Mouse (Mus musculus) erythroblast, embryonic 14.5 days (primary cell): ENCODE results near the gene Mospd3. TPM values are rescaled to one million over a fixed set of nuclear protein-coding genes. Genes with fewer than 3 reads are reported as not detected.

Source experiments
- H3K27me3 ChIP-seq: 2 replicates; pipeline ENCODE4 v1.6.1; 2012; ENCODE audit warnings: inconsistent platforms; ENCODE audit not compliant: control insufficient read depth
- H3K36me3 ChIP-seq: 2 replicates; pipeline ENCODE4 v1.6.1; 2012; ENCODE audit warnings: mild to moderate bottlenecking, inconsistent platforms; ENCODE audit not compliant: control insufficient read depth
- H3K4me1 ChIP-seq: 2 replicates; pipeline ENCODE4 v1.6.1; 2012; ENCODE audit warnings: inconsistent platforms; ENCODE audit not compliant: control insufficient read depth
- H3K4me3 ChIP-seq: replicated peaks from 2 replicates; pipeline ENCODE3; 2012; ENCODE audit warnings: moderate library complexity, mild to moderate bottlenecking, inconsistent platforms
- H3K9me3 ChIP-seq: 2 replicates; pipeline ENCODE4 v1.6.1; 2012; ENCODE audit warnings: low read length, inconsistent platforms, mixed read lengths; ENCODE audit not compliant: control insufficient read depth
- GATA1 ChIP-seq: IDR thresholded peaks from 2 replicates; pipeline ENCODE4 v1.6.1; 2012; ENCODE audit warnings: low read length, inconsistent platforms, mixed read lengths
- TAL1 ChIP-seq: IDR thresholded peaks from 3 replicates; pipeline ENCODE4 v1.6.1; 2012; ENCODE audit warnings: low read length, inconsistent platforms, mixed read lengths
- polyA plus RNA-seq: library from polyadenylated mRNA; stranded (reverse); fragments of >175 nt; gene quantifications from 2 replicates; pipeline ENCODE4 v1.2.3, GENCODE M21; 2012

Gene Mospd3
- polyA plus RNA-seq, 1 experiment: 109 TPM

DNA sequence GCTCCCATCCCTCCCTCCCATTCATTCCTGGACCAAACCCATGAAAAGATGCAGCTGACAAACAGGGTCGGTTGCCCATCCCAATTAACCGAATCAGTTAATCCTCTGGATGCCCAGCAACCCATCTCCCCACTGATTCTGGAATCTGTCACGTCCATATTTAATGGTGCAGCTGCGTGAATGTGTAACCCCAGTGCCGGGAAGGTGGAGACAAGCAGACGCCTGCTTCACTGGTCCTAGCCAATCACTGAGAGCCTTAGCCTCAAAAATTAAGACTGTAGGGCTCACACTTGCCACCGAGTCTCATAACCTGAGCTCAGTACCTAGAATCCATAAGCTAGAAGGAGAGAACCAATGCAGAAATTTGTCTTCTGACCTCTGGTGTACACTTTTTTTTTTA lies 4.9 kb downstream of the Mospd3 start:
- H3K4me1 ChIP-seq: peaks cover 44% of the 10 kb centered on the region
- H3K27me3 ChIP-seq: no peaks in the 10 kb centered on the region
- TF ChIP-seq GATA1 (no peak), TAL1 (no peak)
- peaks cover 24% of the 10 kb centered on the region for H3K36me3 ChIP-seq
- peaks cover 3% of the 10 kb centered on the region; the same call in 1 of the 2 replicates for H3K9me3 ChIP-seq
- no peak overlapping the region for H3K4me3 ChIP-seq

DNA sequence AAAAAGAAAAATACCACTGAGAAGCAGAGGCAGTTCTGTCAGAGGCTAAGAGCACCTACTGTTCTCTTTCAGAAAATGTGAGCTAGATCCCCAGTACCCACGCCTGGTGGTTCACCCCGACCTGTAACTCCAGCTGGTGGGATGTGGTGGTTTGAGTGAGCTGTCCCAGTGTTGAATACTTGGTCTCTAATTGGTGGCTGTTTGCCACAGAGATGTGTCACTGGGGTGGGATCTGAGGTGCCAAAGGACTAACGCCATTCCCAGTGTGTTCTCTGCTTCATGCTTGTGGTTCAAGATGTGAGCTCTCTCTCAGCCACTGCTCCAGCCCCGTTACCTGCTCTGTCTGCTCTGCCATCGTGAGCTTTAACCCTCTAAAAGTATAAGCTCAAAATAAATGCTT lies 10.4 kb downstream of the Mospd3 start:
- Histone ChIP-seq H3K27me3 (no peaks in the 10 kb centered on the region), H3K4me3 (no peak overlapping the region), H3K9me3 (peaks cover 14% of the 10 kb centered on the region), H3K36me3 (peaks cover 26% of the 10 kb centered on the region), H3K4me1 (0 out of 2 replicates have a peak, but pooled peaks cover 2% of the 10 kb centered on the region)
- no peak for TF ChIP-seq TAL1
- no peak for TF ChIP-seq GATA1

DNA sequence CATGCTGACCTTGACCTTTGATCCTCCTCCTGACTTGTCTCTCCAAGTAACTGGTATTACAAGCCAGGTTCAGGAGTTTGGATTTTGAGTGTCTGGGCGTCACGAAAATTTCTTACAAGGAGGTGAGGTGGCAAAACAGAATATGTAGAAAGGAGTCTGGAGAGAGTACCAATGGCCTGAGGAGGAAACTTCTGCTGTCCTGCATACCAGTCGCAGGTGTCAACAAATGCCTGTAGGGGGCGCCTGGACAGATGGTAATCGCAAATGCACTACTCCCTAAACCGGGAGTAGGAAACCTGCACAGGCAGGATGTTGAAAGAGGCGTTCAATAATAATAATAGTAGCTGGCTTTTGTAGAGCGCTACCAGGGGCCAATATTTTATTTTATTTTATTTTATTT lies 15.9 kb downstream of the Mospd3 start:
- Histone ChIP-seq H3K27me3 (peaks cover 2% of the 10 kb centered on the region; the same call in 1 of the 2 replicates), H3K36me3 (peaks cover 77% of the 10 kb centered on the region), H3K4me1 (peaks cover 11% of the 10 kb centered on the region), H3K4me3 (no peak overlapping the region), H3K9me3 (peaks cover 14% of the 10 kb centered on the region)
- TF ChIP-seq GATA1 (no peak), TAL1 (no peak)

DNA sequence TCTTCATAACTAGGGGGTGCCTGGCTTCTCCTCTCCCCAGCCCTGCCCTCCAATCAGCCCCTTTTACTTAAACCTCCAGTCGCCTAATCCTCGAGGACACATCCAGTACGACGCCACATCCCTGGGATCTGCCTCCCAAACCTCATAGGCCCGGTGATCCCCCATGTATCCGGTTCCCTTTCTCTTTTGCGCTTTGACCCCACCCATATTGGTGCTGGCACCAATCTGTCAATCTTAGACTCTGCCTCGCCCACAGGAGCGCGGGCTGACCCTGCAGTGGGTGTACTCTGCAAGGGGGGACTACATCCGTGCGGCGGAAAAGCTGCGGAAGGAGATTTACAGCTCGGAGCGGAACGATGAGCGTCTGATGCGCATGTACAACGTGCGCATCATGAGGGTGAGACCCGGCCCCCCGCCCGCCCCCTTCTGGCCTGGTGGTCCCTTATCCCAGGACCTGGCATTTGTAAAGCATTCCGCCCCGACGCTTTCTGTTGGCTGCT lies 17.1 kb downstream of the Mospd3 start:
- peaks cover 90% of the 10 kb centered on the region for H3K36me3 ChIP-seq
- H3K9me3 ChIP-seq: peaks cover 14% of the 10 kb centered on the region
- no peak overlapping the region for H3K4me3 ChIP-seq
- peaks cover 2% of the 10 kb centered on the region; the same call in 1 of the 2 replicates for H3K27me3 ChIP-seq
- peaks cover 23% of the 10 kb centered on the region for H3K4me1 ChIP-seq
- TF ChIP-seq TAL1 (no peak), GATA1 (no peak)

DNA sequence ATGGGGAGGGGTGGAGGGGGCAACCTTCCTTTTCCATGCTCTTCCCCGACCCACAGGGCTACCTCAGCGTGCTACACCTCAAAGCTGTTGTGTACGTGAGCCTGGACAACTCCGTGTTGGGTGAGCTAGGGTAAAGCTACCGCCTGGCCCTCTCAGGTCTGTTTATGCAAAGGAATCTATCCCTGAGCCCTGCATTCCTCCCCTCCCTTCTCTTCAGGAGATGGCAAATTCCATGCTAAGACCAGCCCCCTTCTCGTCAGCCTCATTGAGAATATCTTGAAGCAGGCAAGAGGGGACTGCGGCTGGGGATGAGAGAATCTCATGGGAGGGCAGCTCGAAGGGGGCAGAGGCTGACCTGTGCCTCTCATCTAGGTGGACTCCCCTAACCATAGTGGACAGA lies 18.2 kb downstream of the Mospd3 start:
- H3K36me3 ChIP-seq: peaks cover 96% of the 10 kb centered on the region

DNA sequence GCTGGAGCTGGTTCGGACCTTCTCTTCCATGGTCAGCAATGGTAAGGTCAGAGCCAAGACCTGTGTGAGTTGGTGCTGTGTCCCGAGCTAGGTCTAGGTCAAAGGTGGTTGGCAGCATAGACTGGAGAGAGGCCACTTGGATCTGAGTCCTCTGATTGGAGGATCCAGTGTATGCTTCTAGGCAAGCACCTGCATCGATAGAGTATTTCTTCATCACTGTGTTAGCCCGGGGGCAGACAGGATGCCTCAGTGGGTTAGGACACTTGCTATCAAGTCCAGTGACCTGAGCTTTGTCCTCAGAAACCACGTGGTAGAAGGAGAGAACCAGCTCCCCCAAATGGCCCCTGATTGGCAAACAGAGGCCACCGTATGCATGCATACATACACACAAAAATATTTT lies 20.6 kb downstream of the Mospd3 start:
- H3K36me3 ChIP-seq: peaks cover 93% of the 10 kb centered on the region
- TF ChIP-seq TAL1 (no peak), GATA1 (no peak)
- H3K4me3 ChIP-seq: no peak overlapping the region
- H3K27me3 ChIP-seq: peaks cover 2% of the 10 kb centered on the region; the same call in 1 of the 2 replicates
- H3K9me3 ChIP-seq: no peaks in the 10 kb centered on the region
- peaks cover 26% of the 10 kb centered on the region for H3K4me1 ChIP-seq

More for the DNA sequence above, 18.2 kb downstream of the Mospd3 start:
- TF ChIP-seq TAL1: no peak
- TF ChIP-seq GATA1: no peak
- Histone ChIP-seq H3K4me1 (peaks cover 26% of the 10 kb centered on the region), H3K27me3 (peaks cover 2% of the 10 kb centered on the region; the same call in 1 of the 2 replicates), H3K4me3 (no peak overlapping the region), H3K9me3 (peaks cover 13% of the 10 kb centered on the region)

DNA sequence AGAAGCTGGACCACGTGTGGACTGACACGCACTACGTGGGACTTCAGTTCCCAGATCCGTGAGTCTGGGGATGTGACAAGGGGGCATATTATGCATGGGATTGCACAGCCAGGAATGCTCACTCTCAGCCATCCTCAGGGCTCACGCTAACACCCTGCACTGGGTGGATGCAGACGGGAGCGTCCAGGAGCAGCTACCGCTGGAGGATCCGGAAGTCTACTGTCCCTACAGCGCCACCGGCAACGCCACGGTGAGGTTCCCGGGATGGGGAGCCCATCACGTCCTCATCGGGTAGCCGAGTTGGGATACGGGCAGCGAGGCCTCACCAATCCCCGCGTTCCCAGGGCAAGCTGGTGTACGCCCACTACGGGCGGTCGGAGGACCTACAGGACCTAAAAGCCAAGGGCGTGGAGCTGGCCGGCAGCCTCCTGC lies 26.4 kb downstream of the Mospd3 start:
- Histone ChIP-seq H3K9me3 (no peaks in the 10 kb centered on the region), H3K27me3 (no peaks in the 10 kb centered on the region; the same call in 1 of the 2 replicates), H3K4me3 (peak overlapping the region; percentile 15), H3K4me1 (peaks cover 63% of the 10 kb centered on the region), H3K36me3 (peaks cover 79% of the 10 kb centered on the region)
- TF ChIP-seq TAL1 (no peak), GATA1 (no peak)

DNA sequence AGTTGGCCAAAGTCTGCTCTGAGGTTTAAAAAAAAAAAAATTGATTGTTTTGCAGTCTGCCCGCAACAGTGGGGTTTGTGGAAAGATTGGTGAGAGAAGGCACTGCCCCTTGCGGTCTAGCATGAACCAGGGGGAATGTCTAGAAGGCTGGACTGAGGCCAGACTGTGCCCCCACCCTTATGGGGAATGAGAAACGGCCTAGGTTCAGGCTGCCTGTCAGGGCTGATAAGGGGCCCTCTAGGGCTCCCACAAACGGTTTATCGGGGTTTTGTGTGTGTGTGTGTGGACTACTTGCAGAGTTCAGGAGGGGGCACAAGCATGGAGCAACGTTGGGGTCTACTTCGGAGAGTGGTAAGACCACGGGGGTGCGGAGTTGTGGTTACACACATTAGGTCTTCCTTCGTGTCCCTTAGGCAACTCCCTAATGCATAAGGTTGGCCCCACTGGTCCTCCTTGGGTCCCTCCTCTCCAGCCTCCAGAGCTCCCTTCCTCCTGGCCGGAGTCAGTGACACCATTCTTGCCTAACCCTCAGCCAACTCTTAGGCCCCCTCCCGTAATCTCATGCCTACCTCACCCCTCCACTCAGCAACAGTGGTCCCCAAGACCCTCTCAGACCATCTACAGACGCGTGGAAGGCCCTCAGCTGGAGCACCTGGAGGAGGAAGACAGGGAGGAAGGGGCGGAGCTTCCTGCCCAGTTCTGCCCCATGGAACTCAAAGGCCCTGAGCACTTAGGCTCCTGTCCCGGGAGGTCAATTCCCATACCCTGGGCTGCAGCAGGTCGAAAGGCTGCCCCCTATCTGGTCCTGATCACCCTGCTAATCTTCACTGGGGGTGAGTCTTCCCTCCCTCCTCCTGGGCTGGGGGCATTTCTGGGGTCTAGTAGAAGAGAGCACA lies 29.9 kb downstream of the Mospd3 start:
- Histone ChIP-seq H3K27me3 (no peaks in the 10 kb centered on the region; the same call in 1 of the 2 replicates), H3K9me3 (no peaks in the 10 kb centered on the region; the same call in 1 of the 2 replicates), H3K4me1 (peaks cover 74% of the 10 kb centered on the region), H3K36me3 (peaks cover 46% of the 10 kb centered on the region), H3K4me3 (peak overlapping the region; percentile 91)
- peak; percentile 79 for TF ChIP-seq GATA1
- peak; percentile 44; the same call in 2 of the 3 replicates for TF ChIP-seq TAL1

DNA sequence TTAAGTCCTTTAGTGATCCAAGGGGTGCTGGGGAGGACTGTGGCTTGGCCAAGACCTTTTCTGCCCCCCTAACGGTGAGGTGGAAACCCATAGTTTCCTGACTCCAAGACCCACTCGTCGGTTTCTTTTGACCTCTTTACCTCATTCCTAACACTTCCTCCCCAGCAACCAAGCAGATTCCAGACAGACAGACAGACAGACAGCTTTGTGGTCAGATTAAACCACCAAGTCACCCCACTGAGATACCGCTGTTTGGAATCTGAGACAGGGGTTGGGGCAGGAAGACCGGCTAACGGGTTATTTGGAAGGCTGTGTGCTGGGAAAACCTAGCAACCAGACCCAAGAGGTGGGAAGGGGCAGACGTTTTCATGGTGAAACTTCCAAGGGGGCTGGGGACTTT lies 30.7 kb downstream of the Mospd3 start:
- TF ChIP-seq TAL1 (no peak), GATA1 (no peak)
- Histone ChIP-seq H3K4me3 (peak overlapping the region; percentile 91), H3K4me1 (peaks cover 74% of the 10 kb centered on the region)

More for the DNA sequence above, 30.7 kb downstream of the Mospd3 start:
- peaks cover 38% of the 10 kb centered on the region for H3K36me3 ChIP-seq
- no peaks in the 10 kb centered on the region; the same call in 1 of the 2 replicates for H3K9me3 ChIP-seq
- no peaks in the 10 kb centered on the region; the same call in 1 of the 2 replicates for H3K27me3 ChIP-seq
